Mouse (Mus musculus) heart, embryonic 12.5 days (tissue): ENCODE results near the gene Pomt2. TPM values are rescaled to one million over a fixed set of nuclear protein-coding genes. Genes with fewer than 3 reads are reported as not detected.

Source experiments
- ATAC-seq: fragments of 200-750 bp; cut with Nextera tagmentation; 2 replicates; pipeline ENCODE4 v1.8.0; 2017; ENCODE audit warnings: moderate TSS enrichment, moderate library complexity; ENCODE audit not compliant: insufficient number of reproducible peaks, low FRiP score
- H3K27ac ChIP-seq: fragments of 300-500 bp; sonication (generic); 2 replicates; pipeline ENCODE4 v1.5.1; 2016; ENCODE audit warnings: mild to moderate bottlenecking, moderate library complexity; ENCODE audit not compliant: poor library complexity, severe bottlenecking
- H3K27me3 ChIP-seq: fragments of 300-500 bp; sonication (generic); replicated peaks from 2 replicates; pipeline ENCODE4 v1.6.1; 2016; ENCODE audit warnings: mild to moderate bottlenecking, moderate library complexity
- H3K36me3 ChIP-seq: fragments of 300-500 bp; sonication (generic); 2 replicates; pipeline ENCODE4 v1.6.1; 2016; ENCODE audit warnings: mild to moderate bottlenecking, moderate library complexity
- H3K4me1 ChIP-seq: fragments of 300-500 bp; sonication (generic); replicated peaks from 2 replicates; pipeline ENCODE4 v1.6.1; 2016; ENCODE audit warnings: mild to moderate bottlenecking
- H3K4me2 ChIP-seq: fragments of 300-500 bp; sonication (generic); 2 replicates; pipeline ENCODE4 v1.6.1; 2016; ENCODE audit warnings: mild to moderate bottlenecking, moderate library complexity
- H3K4me3 ChIP-seq: fragments of 300-500 bp; sonication (generic); 2 replicates; pipeline ENCODE4 v1.5.1; 2016; ENCODE audit warnings: mild to moderate bottlenecking
- H3K9ac ChIP-seq: fragments of 300-500 bp; sonication (generic); 2 replicates; pipeline ENCODE4 v1.6.1; 2016; ENCODE audit warnings: mild to moderate bottlenecking, moderate library complexity
- H3K9me3 ChIP-seq: fragments of 300-500 bp; sonication (generic); replicated peaks from 2 replicates; pipeline ENCODE4 v1.6.1; 2016; ENCODE audit warnings: mild to moderate bottlenecking, moderate library complexity
- WGBS: fragments of 180-500 bp; shearing (Covaris S2); methylation state at CpG from one replicate; pipeline ENCODE4 v1.1.7; 2016; 5-methylcytosine and 5-hydroxymethylcytosine counted together
- polyA plus RNA-seq: library from polyadenylated mRNA; unstranded; fragments of >200 nt; fragmentation: Nextera tagmentation; extraction: Ambion mirVana; gene quantifications from 2 replicates; pipeline ENCODE4 v1.2.1, GENCODE M21; 2016

The Pomt2 gene
- polyA plus RNA-seq, 1 experiment from 2014 or later, result 16.0 TPM

- ATAC-seq, result no peak
- no peaks in the 10 kb centered on the region; the same call in 1 of the 2 replicates for H3K9me3 ChIP-seq
- peaks cover 15% of the 10 kb centered on the region for H3K4me1 ChIP-seq
- H3K4me3 ChIP-seq, result no peak overlapping the region
- 97% methylated on average over 5 of the region's 5 CpGs for WGBS
- no peaks in the 10 kb centered on the region for H3K27me3 ChIP-seq
- H3K4me2 ChIP-seq, result no peak overlapping the region
- no peak overlapping the region for H3K27ac ChIP-seq
- no peak overlapping the region for H3K9ac ChIP-seq
- H3K36me3 ChIP-seq, result peaks cover 16% of the 10 kb centered on the region
These were observed 1.7 kb upstream of the Pomt2 start for GRCm38 (mm10) chr12:87149471-87149870.

- 16% methylated on average over 15 of the region's 15 CpGs for WGBS
- no peak for ATAC-seq
- H3K9ac ChIP-seq, result peak overlapping the region; percentile 78
- H3K36me3 ChIP-seq, result peaks cover 20% of the 10 kb centered on the region
- peak overlapping the region; percentile 94 for H3K27ac ChIP-seq
- H3K4me1 ChIP-seq, result peaks cover 15% of the 10 kb centered on the region
- H3K27me3 ChIP-seq, result no peaks in the 10 kb centered on the region
- peak overlapping the region; percentile 88 for H3K4me2 ChIP-seq
- peak overlapping the region; percentile 70 for H3K4me3 ChIP-seq
- H3K9me3 ChIP-seq, result no peaks in the 10 kb centered on the region; the same call in 1 of the 2 replicates
These were observed 368 bp upstream of the Pomt2 start for GRCm38 (mm10) chr12:87148136-87148535.

- Histone ChIP-seq H3K27me3 (no peaks in the 10 kb centered on the region), H3K4me1 (peaks cover 20% of the 10 kb centered on the region)
These were observed 802 bp downstream of the Pomt2 start, which contains the start of gene Gstz1 for GRCm38 (mm10) chr12:87146966-87147365. TSS of gene Gstz1 (plus strand) at chr12:87147165.

GRCm38 (mm10) chr12:87142156-87142555 is 5.6 kb downstream of the Pomt2 start:
- Histone ChIP-seq H3K36me3 (peaks cover 16% of the 10 kb centered on the region), H3K4me1 (peaks cover 25% of the 10 kb centered on the region), H3K27ac (no peak overlapping the region), H3K27me3 (no peaks in the 10 kb centered on the region), H3K4me2 (no peak overlapping the region), H3K9ac (no peak overlapping the region), H3K9me3 (no peaks in the 10 kb centered on the region), H3K4me3 (no peak overlapping the region)
- no peak for ATAC-seq
- WGBS, result 67% methylated on average over 2 of the region's 2 CpGs

More at GRCm38 (mm10) chr12:87146966-87147365, 802 bp downstream of the Pomt2 start, which contains the start of gene Gstz1:
- H3K9ac ChIP-seq, result peak within 1 kb of the TSS; percentile 78
- peak within 1 kb of the TSS; percentile 70 for H3K4me3 ChIP-seq
- WGBS, result under 1% methylated on average over 27 of the region's 27 CpGs
- peak within 1 kb of the TSS; percentile 94 for H3K27ac ChIP-seq
- peaks cover 17% of the 10 kb centered on the region for H3K36me3 ChIP-seq
- no peaks in the 10 kb centered on the region; the same call in 1 of the 2 replicates for H3K9me3 ChIP-seq
- ATAC-seq, result peak; percentile 90
- H3K4me2 ChIP-seq, result peak within 1 kb of the TSS; percentile 88

GRCm38 (mm10) chr12:87138768-87139167 is 9.0 kb downstream of the Pomt2 start:
- ATAC-seq, result no peak
- H3K9ac ChIP-seq, result no peak overlapping the region
- WGBS, result 69% methylated on average over 2 of the region's 2 CpGs
- no peak overlapping the region for H3K4me2 ChIP-seq
- no peaks in the 10 kb centered on the region for H3K9me3 ChIP-seq
- no peaks in the 10 kb centered on the region for H3K27me3 ChIP-seq
- no peak overlapping the region for H3K27ac ChIP-seq
- H3K4me1 ChIP-seq, result peaks cover 18% of the 10 kb centered on the region
- H3K36me3 ChIP-seq, result peaks cover 31% of the 10 kb centered on the region
- no peak overlapping the region for H3K4me3 ChIP-seq

- H3K9me3 ChIP-seq, result no peaks in the 10 kb centered on the region
- WGBS, result 98% methylated on average over 2 of the region's 2 CpGs
- no peaks in the 10 kb centered on the region for H3K27me3 ChIP-seq
- H3K4me1 ChIP-seq, result peaks cover 18% of the 10 kb centered on the region
- H3K36me3 ChIP-seq, result peaks cover 31% of the 10 kb centered on the region
- no peak overlapping the region for H3K9ac ChIP-seq
- no peak overlapping the region for H3K4me2 ChIP-seq
- no peak for ATAC-seq
- no peak overlapping the region for H3K4me3 ChIP-seq
- H3K27ac ChIP-seq, result no peak overlapping the region
These were observed 9.4 kb downstream of the Pomt2 start for GRCm38 (mm10) chr12:87138342-87138701.

GRCm38 (mm10) chr12:87137439-87138341 is 10.1 kb downstream of the Pomt2 start:
- no peak for ATAC-seq
- whole genome bisulfite sequencing, result 75% methylated on average over 15 of the region's 15 CpGs

GRCm38 (mm10) chr12:87132784-87133183 is 15.0 kb downstream of the Pomt2 start:
- H3K9me3 ChIP-seq, result no peaks in the 10 kb centered on the region
- H3K36me3 ChIP-seq, result peaks cover 56% of the 10 kb centered on the region
- H3K4me2 ChIP-seq, result no peak overlapping the region

More at GRCm38 (mm10) chr12:87137439-87138341, 10.1 kb downstream of the Pomt2 start:
- peaks cover 32% of the 10 kb centered on the region for H3K36me3 ChIP-seq
- no peak overlapping the region for H3K4me3 ChIP-seq
- peaks cover 20% of the 10 kb centered on the region for H3K4me1 ChIP-seq
- no peaks in the 10 kb centered on the region for H3K9me3 ChIP-seq
- no peak overlapping the region for H3K9ac ChIP-seq
- no peak overlapping the region for H3K4me2 ChIP-seq
- no peak overlapping the region for H3K27ac ChIP-seq
- no peaks in the 10 kb centered on the region for H3K27me3 ChIP-seq

GRCm38 (mm10) chr12:87132210-87132609 is 15.6 kb downstream of the Pomt2 start:
- no peaks in the 10 kb centered on the region for H3K27me3 ChIP-seq
- WGBS, result 73% methylated on average over 6 of the region's 6 CpGs

More at GRCm38 (mm10) chr12:87132784-87133183, 15.0 kb downstream of the Pomt2 start:
- ATAC-seq, result no peak
- 48% methylated on average over 9 of the region's 9 CpGs for WGBS
- peaks cover 10% of the 10 kb centered on the region for H3K4me1 ChIP-seq
- H3K27me3 ChIP-seq, result no peaks in the 10 kb centered on the region
- no peak overlapping the region for H3K4me3 ChIP-seq
- no peak overlapping the region for H3K27ac ChIP-seq
- no peak overlapping the region for H3K9ac ChIP-seq

GRCm38 (mm10) chr12:87131619-87132018 is 16.1 kb downstream of the Pomt2 start:
- H3K4me1 ChIP-seq, result peaks cover 10% of the 10 kb centered on the region
- no peak overlapping the region for H3K4me3 ChIP-seq
- no peak overlapping the region for H3K9ac ChIP-seq
- H3K4me2 ChIP-seq, result no peak overlapping the region
- 61% methylated on average over 3 of the region's 3 CpGs for WGBS
- H3K9me3 ChIP-seq, result no peaks in the 10 kb centered on the region
- no peak for ATAC-seq
- no peaks in the 10 kb centered on the region for H3K27me3 ChIP-seq
- no peak overlapping the region for H3K27ac ChIP-seq
- H3K36me3 ChIP-seq, result peaks cover 53% of the 10 kb centered on the region

More at GRCm38 (mm10) chr12:87132210-87132609, 15.6 kb downstream of the Pomt2 start:
- ATAC-seq, result no peak
- H3K4me3 ChIP-seq, result no peak overlapping the region
- no peak overlapping the region for H3K4me2 ChIP-seq
- peaks cover 10% of the 10 kb centered on the region for H3K4me1 ChIP-seq
- peaks cover 55% of the 10 kb centered on the region for H3K36me3 ChIP-seq
- H3K27ac ChIP-seq, result no peak overlapping the region
- H3K9me3 ChIP-seq, result no peaks in the 10 kb centered on the region
- no peak overlapping the region for H3K9ac ChIP-seq

GRCm38 (mm10) chr12:87131181-87131580 is 16.6 kb downstream of the Pomt2 start:
- peaks cover 52% of the 10 kb centered on the region for H3K36me3 ChIP-seq
- no peak overlapping the region for H3K27ac ChIP-seq
- no peaks in the 10 kb centered on the region for H3K9me3 ChIP-seq
- no peak for ATAC-seq
- 58% methylated on average over 2 of the region's 2 CpGs for WGBS
- H3K27me3 ChIP-seq, result no peaks in the 10 kb centered on the region
- no peak overlapping the region for H3K9ac ChIP-seq
- H3K4me2 ChIP-seq, result no peak overlapping the region
- no peak overlapping the region for H3K4me3 ChIP-seq
- peaks cover 10% of the 10 kb centered on the region for H3K4me1 ChIP-seq
